Mouse (Mus musculus) heart, embryonic 12.5 days (tissue): ENCODE measurements around the gene Tbxa2r. TPM values are rescaled to one million over a fixed set of nuclear protein-coding genes. Genes with fewer than 3 reads are reported as not detected.

Experiments used
- ATAC-seq: fragments of 200-750 bp; cut with Nextera tagmentation; 2 replicates; pipeline ENCODE4 v1.8.0; 2017; ENCODE audit warnings: moderate TSS enrichment, moderate library complexity; ENCODE audit not compliant: insufficient number of reproducible peaks, low FRiP score
- H3K27ac ChIP-seq: fragments of 300-500 bp; sonication (generic); 2 replicates; pipeline ENCODE4 v1.5.1; 2016; ENCODE audit warnings: mild to moderate bottlenecking, moderate library complexity; ENCODE audit not compliant: poor library complexity, severe bottlenecking
- H3K27me3 ChIP-seq: fragments of 300-500 bp; sonication (generic); replicated peaks from 2 replicates; pipeline ENCODE4 v1.6.1; 2016; ENCODE audit warnings: mild to moderate bottlenecking, moderate library complexity
- H3K36me3 ChIP-seq: fragments of 300-500 bp; sonication (generic); 2 replicates; pipeline ENCODE4 v1.6.1; 2016; ENCODE audit warnings: mild to moderate bottlenecking, moderate library complexity
- H3K4me1 ChIP-seq: fragments of 300-500 bp; sonication (generic); replicated peaks from 2 replicates; pipeline ENCODE4 v1.6.1; 2016; ENCODE audit warnings: mild to moderate bottlenecking
- H3K4me2 ChIP-seq: fragments of 300-500 bp; sonication (generic); 2 replicates; pipeline ENCODE4 v1.6.1; 2016; ENCODE audit warnings: mild to moderate bottlenecking, moderate library complexity
- H3K4me3 ChIP-seq: fragments of 300-500 bp; sonication (generic); 2 replicates; pipeline ENCODE4 v1.5.1; 2016; ENCODE audit warnings: mild to moderate bottlenecking
- H3K9ac ChIP-seq: fragments of 300-500 bp; sonication (generic); 2 replicates; pipeline ENCODE4 v1.6.1; 2016; ENCODE audit warnings: mild to moderate bottlenecking, moderate library complexity
- H3K9me3 ChIP-seq: fragments of 300-500 bp; sonication (generic); replicated peaks from 2 replicates; pipeline ENCODE4 v1.6.1; 2016; ENCODE audit warnings: mild to moderate bottlenecking, moderate library complexity
- WGBS: fragments of 180-500 bp; shearing (Covaris S2); methylation state at CpG from one replicate; pipeline ENCODE4 v1.1.7; 2016; 5-methylcytosine and 5-hydroxymethylcytosine counted together
- polyA plus RNA-seq: library from polyadenylated mRNA; unstranded; fragments of >200 nt; fragmentation: Nextera tagmentation; extraction: Ambion mirVana; gene quantifications from 2 replicates; pipeline ENCODE4 v1.2.1, GENCODE M21; 2016

Gene Tbxa2r
- polyA plus RNA-seq, 1 experiment from 2014 or later, result 13.4 TPM

- H3K4me3 ChIP-seq, result no peak overlapping the region
- ATAC-seq, result no peak
- H3K4me1 ChIP-seq, result peaks cover 84% of the 10 kb centered on the region
- H3K36me3 ChIP-seq, result peaks cover 19% of the 10 kb centered on the region; the same call in 1 of the 2 replicates
- H3K4me2 ChIP-seq, result peak overlapping the region; percentile 14
- H3K27ac ChIP-seq, result peak overlapping the region; percentile 30; the same call in 1 of the 2 replicates
- H3K9ac ChIP-seq, result no peak overlapping the region
- 63% methylated on average over 8 of the region's 8 CpGs for WGBS
- H3K9me3 ChIP-seq, result no peaks in the 10 kb centered on the region
- peaks cover 5% of the 10 kb centered on the region; the same call in 1 of the 2 replicates for H3K27me3 ChIP-seq
Observed at GRCm38 (mm10) chr10:81360721-81361120, 32.2 kb downstream of the Tbxa2r start.

GRCm38 (mm10) chr10:81362336-81362949 lies 33.9 kb downstream of the Tbxa2r start:
- peak overlapping the region; percentile 96 for H3K27ac ChIP-seq
- no peaks in the 10 kb centered on the region for H3K9me3 ChIP-seq
- WGBS, result 48% methylated on average over 12 of the region's 12 CpGs
- ATAC-seq, result peak; percentile 58
- H3K4me2 ChIP-seq, result peak overlapping the region; percentile 82
- H3K4me1 ChIP-seq, result peaks cover 87% of the 10 kb centered on the region
- peaks cover 33% of the 10 kb centered on the region for H3K36me3 ChIP-seq
- H3K9ac ChIP-seq, result peak overlapping the region; percentile 78
- H3K27me3 ChIP-seq, result peaks cover 3% of the 10 kb centered on the region; the same call in 1 of the 2 replicates
- peak overlapping the region; percentile 49; the same call in 1 of the 2 replicates for H3K4me3 ChIP-seq

- peak; percentile 67 for ATAC-seq
- Histone ChIP-seq H3K4me2 (peak overlapping the region; percentile 82), H3K27ac (peak overlapping the region; percentile 96), H3K27me3 (peaks cover 3% of the 10 kb centered on the region; the same call in 1 of the 2 replicates), H3K4me1 (peaks cover 77% of the 10 kb centered on the region), H3K9ac (peak overlapping the region; percentile 78), H3K4me3 (peak overlapping the region; percentile 49), H3K36me3 (peaks cover 45% of the 10 kb centered on the region), H3K9me3 (no peaks in the 10 kb centered on the region)
- WGBS, result 6% methylated on average over 53 of the region's 54 CpGs
Observed at GRCm38 (mm10) chr10:81363436-81364346, 35.2 kb downstream of the Tbxa2r start.

- ATAC-seq, result no peak; the same call in 1 of the 2 replicates
- Histone ChIP-seq H3K27me3 (peaks cover 3% of the 10 kb centered on the region; the same call in 1 of the 2 replicates), H3K9me3 (no peaks in the 10 kb centered on the region), H3K4me1 (peaks cover 68% of the 10 kb centered on the region), H3K27ac (no peak overlapping the region), H3K4me3 (peak overlapping the region; percentile 49), H3K9ac (peak overlapping the region; percentile 78), H3K4me2 (peak overlapping the region; percentile 82), H3K36me3 (peaks cover 55% of the 10 kb centered on the region)
- WGBS, result 14% methylated on average over 28 of the region's 28 CpGs
Observed at GRCm38 (mm10) chr10:81364666-81365065, 36.1 kb downstream of the Tbxa2r start.

GRCm38 (mm10) chr10:81365073-81365472 lies 36.5 kb downstream of the Tbxa2r start:
- H3K4me3 ChIP-seq, result peak overlapping the region; percentile 49; the same call in 1 of the 2 replicates
- H3K36me3 ChIP-seq, result peaks cover 56% of the 10 kb centered on the region
- 0 out of 2 replicates have a peak overlapping the region, but pooled peaks have one; percentile 16 for H3K27ac ChIP-seq
- peak overlapping the region; percentile 82 for H3K4me2 ChIP-seq
- WGBS, result 36% methylated on average over 4 of the region's 4 CpGs
- peak overlapping the region; percentile 78 for H3K9ac ChIP-seq
- no peaks in the 10 kb centered on the region for H3K9me3 ChIP-seq
- no peak for ATAC-seq
- peaks cover 65% of the 10 kb centered on the region for H3K4me1 ChIP-seq
- peaks cover 3% of the 10 kb centered on the region; the same call in 1 of the 2 replicates for H3K27me3 ChIP-seq

- Histone ChIP-seq H3K9me3 (no peaks in the 10 kb centered on the region), H3K4me1 (peaks cover 57% of the 10 kb centered on the region), H3K4me2 (peak within 1 kb of the TSS; percentile 82), H3K27ac (peak within 1 kb of the TSS; percentile 16), H3K4me3 (peak within 1 kb of the TSS; percentile 49), H3K9ac (peak within 1 kb of the TSS; percentile 78), H3K36me3 (peaks cover 63% of the 10 kb centered on the region), H3K27me3 (peaks cover 3% of the 10 kb centered on the region; the same call in 1 of the 2 replicates)
- WGBS, result 29% methylated on average over 12 of the region's 12 CpGs
- ATAC-seq, result peak; percentile 1; the same call in 1 of the 2 replicates
Observed at GRCm38 (mm10) chr10:81365672-81366476, 37.3 kb downstream of the Tbxa2r start, which contains the start of gene 4930404N11Rik. Gene 4930404N11Rik (minus strand): TSS chr10:81365816.

GRCm38 (mm10) chr10:81366477-81367206 lies 38.1 kb downstream of the Tbxa2r start:
- Histone ChIP-seq H3K4me1 (peaks cover 52% of the 10 kb centered on the region), H3K4me2 (no peak overlapping the region), H3K4me3 (no peak overlapping the region), H3K27me3 (peaks cover 3% of the 10 kb centered on the region; the same call in 1 of the 2 replicates), H3K27ac (no peak overlapping the region; the same call in 1 of the 2 replicates), H3K9ac (no peak overlapping the region), H3K9me3 (no peaks in the 10 kb centered on the region), H3K36me3 (peaks cover 67% of the 10 kb centered on the region)
- WGBS, result 73% methylated on average over 6 of the region's 6 CpGs
- ATAC-seq, result no peak

GRCm38 (mm10) chr10:81367207-81367495 lies 38.6 kb downstream of the Tbxa2r start:
- Histone ChIP-seq H3K9me3 (no peaks in the 10 kb centered on the region), H3K36me3 (peaks cover 67% of the 10 kb centered on the region), H3K27me3 (peaks cover 3% of the 10 kb centered on the region; the same call in 1 of the 2 replicates), H3K4me3 (no peak overlapping the region), H3K27ac (no peak overlapping the region), H3K4me1 (peaks cover 47% of the 10 kb centered on the region), H3K4me2 (no peak overlapping the region), H3K9ac (no peak overlapping the region)
- 91% methylated on average over 6 of the region's 6 CpGs for whole genome bisulfite sequencing
- ATAC-seq, result no peak

- Histone ChIP-seq H3K27ac (no peak overlapping the region), H3K27me3 (no peaks in the 10 kb centered on the region), H3K36me3 (peaks cover 58% of the 10 kb centered on the region), H3K4me2 (no peak overlapping the region), H3K9ac (no peak overlapping the region), H3K9me3 (no peaks in the 10 kb centered on the region), H3K4me1 (peaks cover 26% of the 10 kb centered on the region), H3K4me3 (no peak overlapping the region)
- ATAC-seq, result no peak
- 91% methylated on average over 10 of the region's 10 CpGs for WGBS
Observed at GRCm38 (mm10) chr10:81375322-81375721, 46.8 kb downstream of the Tbxa2r start.
